Mouse (Mus musculus) heart, embryonic 15.5 days (tissue): ENCODE measurements at regions not wholly inside any gene's neighbourhood (a gene's known extent, or its start where the extent isn't known, plus 50 kb on each side); places are given as distances from the start of the nearest gene placed in this dataset.

Experiments
- ATAC-seq: fragments of 200-750 bp; cut with Nextera tagmentation; replicated peaks from 2 replicates; pipeline ENCODE4 v1.8.0; 2017; ENCODE audit warnings: low read depth, moderate TSS enrichment; ENCODE audit not compliant: insufficient number of reproducible peaks, insufficient read depth, low FRiP score
- H3K27ac ChIP-seq: fragments of 300-500 bp; sonication (generic); 2 replicates; pipeline ENCODE4 v1.5.1; 2015; ENCODE audit warnings: mild to moderate bottlenecking, inconsistent platforms
- H3K27me3 ChIP-seq: fragments of 300-500 bp; sonication (generic); 2 replicates; pipeline ENCODE4 v1.6.1; 2015; ENCODE audit warnings: inconsistent platforms
- H3K36me3 ChIP-seq: fragments of 300-500 bp; sonication (generic); 2 replicates; pipeline ENCODE4 v1.6.1; 2015; ENCODE audit warnings: mild to moderate bottlenecking, inconsistent platforms
- H3K4me1 ChIP-seq: fragments of 300-500 bp; sonication (generic); replicated peaks from 2 replicates; pipeline ENCODE4 v1.6.1; 2015; ENCODE audit warnings: inconsistent platforms
- H3K4me2 ChIP-seq: fragments of 300-500 bp; sonication (generic); 2 replicates; pipeline ENCODE4 v1.6.1; 2015; ENCODE audit warnings: inconsistent platforms, mild to moderate bottlenecking, moderate library complexity
- H3K4me3 ChIP-seq: fragments of 300-500 bp; sonication (generic); 2 replicates; pipeline ENCODE4 v1.5.1; 2015; ENCODE audit warnings: mild to moderate bottlenecking, inconsistent platforms
- H3K9ac ChIP-seq: fragments of 300-500 bp; sonication (generic); 2 replicates; pipeline ENCODE4 v1.6.1; 2015; ENCODE audit warnings: mild to moderate bottlenecking, inconsistent platforms
- H3K9me3 ChIP-seq: fragments of 300-500 bp; sonication (generic); replicated peaks from 2 replicates; pipeline ENCODE4 v1.6.1; 2016; ENCODE audit warnings: inconsistent platforms
- WGBS: fragments of 180-500 bp; shearing (Covaris S2); methylation state at CpG from one replicate; pipeline ENCODE4 v1.1.7; 2015; ENCODE audit warnings: mixed read lengths; 5-methylcytosine and 5-hydroxymethylcytosine counted together

DNA sequence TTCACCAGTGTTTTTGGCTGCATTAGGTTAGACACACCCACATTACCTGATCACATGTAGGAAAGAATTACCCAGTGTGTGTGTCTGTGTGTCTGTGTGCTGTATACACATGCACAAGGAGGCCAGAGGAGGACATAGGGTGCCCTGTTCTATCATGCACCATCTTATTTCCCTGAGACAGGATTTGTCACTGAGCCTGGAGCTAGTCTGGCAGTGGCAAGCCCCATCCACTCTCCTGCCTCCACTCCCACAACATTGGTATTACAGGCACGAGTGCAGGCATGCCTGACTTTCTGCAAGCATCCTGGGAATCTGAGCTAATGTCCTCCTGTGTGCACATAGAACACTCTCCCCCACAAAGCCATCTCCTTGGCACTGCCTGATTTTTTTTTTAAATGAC, 162.1 kb upstream of the Cops8 start:
- Histone ChIP-seq H3K36me3 (no peaks in the 10 kb centered on the region), H3K4me3 (no peak overlapping the region), H3K9ac (no peak overlapping the region), H3K4me1 (no peaks in the 10 kb centered on the region), H3K9me3 (no peaks in the 10 kb centered on the region), H3K27me3 (no peaks in the 10 kb centered on the region), H3K27ac (no peak overlapping the region), H3K4me2 (no peak overlapping the region)
- no peak for ATAC-seq
- 22% methylated on average over 1 of the region's 1 CpGs for WGBS

GRCm38 (mm10) chr1:90441134-90441868, 161.5 kb upstream of the Cops8 start:
- ATAC-seq = no peak
- WGBS = 65% methylated on average over 10 of the region's 10 CpGs

DNA sequence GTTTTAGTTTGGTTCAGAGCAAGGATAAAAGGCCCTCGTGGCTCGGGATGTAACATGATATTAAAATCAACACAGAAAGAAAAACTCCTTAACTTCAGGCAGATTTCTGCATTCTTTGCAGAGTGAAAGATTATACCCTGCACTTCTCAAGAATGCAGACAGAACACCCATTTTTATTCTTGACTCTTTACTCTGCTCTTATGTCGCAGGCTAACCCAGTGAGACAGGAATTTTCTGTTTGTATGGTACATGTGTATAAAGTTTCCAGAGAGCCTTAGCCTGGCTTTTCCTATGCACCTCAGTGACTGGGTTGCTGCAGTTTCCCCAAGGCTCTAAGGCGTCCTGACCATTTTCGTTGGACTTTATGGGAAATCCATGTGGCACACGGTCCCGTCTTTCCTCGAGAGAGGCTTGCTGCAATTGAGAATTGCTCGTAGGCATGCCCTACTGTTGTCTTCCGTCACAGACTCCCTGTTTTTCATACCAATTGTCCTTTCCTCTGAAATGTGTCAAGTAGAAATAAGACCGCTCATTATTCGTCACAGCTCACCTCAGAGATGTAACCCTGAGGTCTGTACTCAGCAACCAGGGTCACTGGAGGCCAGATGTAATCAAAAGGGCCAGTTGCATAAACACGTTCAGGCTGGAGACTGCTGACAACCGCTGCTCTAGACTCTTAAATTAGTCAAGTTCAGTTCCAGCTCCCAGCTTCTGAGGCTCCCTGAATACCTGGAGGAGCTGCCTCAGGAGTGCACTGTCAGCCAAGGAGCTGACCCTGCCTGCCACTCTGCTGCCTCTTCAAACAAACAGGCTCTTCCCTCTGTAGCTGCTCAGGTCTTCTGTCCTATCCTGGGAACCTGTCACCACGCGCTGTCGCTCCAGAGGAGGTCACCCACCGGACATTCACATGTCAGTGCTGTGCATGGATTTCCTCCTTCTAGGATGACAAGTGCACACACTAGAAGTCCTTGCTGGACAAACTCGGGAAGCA, 160.2 kb upstream of the Cops8 start:
- H3K36me3 ChIP-seq = no peaks in the 10 kb centered on the region
- no peaks in the 10 kb centered on the region for H3K27me3 ChIP-seq
- 57% methylated on average over 19 of the region's 19 CpGs for WGBS
- H3K4me1 ChIP-seq = no peaks in the 10 kb centered on the region
- H3K9me3 ChIP-seq = no peaks in the 10 kb centered on the region
- no peak overlapping the region for H3K27ac ChIP-seq
- no peak overlapping the region for H3K4me3 ChIP-seq
- ATAC-seq = no peak
- H3K9ac ChIP-seq = no peak overlapping the region
- no peak overlapping the region for H3K4me2 ChIP-seq

More at GRCm38 (mm10) chr1:90441134-90441868, 161.5 kb upstream of the Cops8 start:
- H3K4me3 ChIP-seq = no peak overlapping the region
- H3K9me3 ChIP-seq = no peaks in the 10 kb centered on the region
- no peak overlapping the region for H3K9ac ChIP-seq
- H3K27ac ChIP-seq = no peak overlapping the region
- no peaks in the 10 kb centered on the region for H3K4me1 ChIP-seq
- H3K36me3 ChIP-seq = no peaks in the 10 kb centered on the region
- no peaks in the 10 kb centered on the region for H3K27me3 ChIP-seq
- no peak overlapping the region for H3K4me2 ChIP-seq

GRCm38 (mm10) chr1:90449571-90450226, 153.1 kb upstream of the Cops8 start:
- no peak for ATAC-seq
- H3K4me3 ChIP-seq = no peak overlapping the region
- 53% methylated on average over 7 of the region's 7 CpGs for WGBS
- H3K9me3 ChIP-seq = no peaks in the 10 kb centered on the region
- H3K36me3 ChIP-seq = no peaks in the 10 kb centered on the region
- H3K4me1 ChIP-seq = no peaks in the 10 kb centered on the region
- H3K27me3 ChIP-seq = no peaks in the 10 kb centered on the region
- no peak overlapping the region for H3K9ac ChIP-seq
- H3K4me2 ChIP-seq = no peak overlapping the region
- no peak overlapping the region for H3K27ac ChIP-seq

DNA sequence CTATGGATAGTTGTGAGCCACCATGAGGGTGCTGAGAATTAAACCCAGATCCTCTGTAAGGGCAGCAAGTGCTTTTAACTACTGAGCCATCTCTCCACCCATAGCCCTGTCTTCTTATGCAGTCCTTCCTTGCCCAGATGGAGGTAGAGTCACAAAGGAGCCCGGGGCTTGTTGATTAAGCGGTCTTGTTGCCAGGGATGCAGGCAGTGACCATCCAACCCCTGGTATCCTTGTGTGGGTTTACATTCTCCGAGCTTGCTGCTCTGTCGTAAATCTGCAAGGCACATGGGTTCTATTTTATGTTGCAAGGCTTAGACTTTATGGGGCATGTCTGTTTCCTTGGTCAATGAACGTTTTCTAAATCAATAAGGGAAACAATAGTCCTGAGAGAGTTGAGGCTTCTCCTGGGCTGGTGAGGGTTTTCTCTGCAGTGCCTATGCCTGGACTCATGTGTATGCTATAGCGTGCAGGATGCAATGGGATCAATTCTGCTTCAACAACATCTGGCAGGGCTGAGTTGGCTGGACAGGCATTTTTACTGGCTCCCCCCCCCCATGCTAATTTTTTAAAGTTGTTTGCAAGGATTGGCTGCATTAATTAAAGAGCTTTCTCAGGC, 150.7 kb upstream of the Cops8 start:
- Histone ChIP-seq H3K27ac (no peak overlapping the region), H3K9me3 (no peaks in the 10 kb centered on the region), H3K36me3 (no peaks in the 10 kb centered on the region), H3K4me3 (no peak overlapping the region), H3K27me3 (no peaks in the 10 kb centered on the region), H3K9ac (no peak overlapping the region), H3K4me2 (no peak overlapping the region), H3K4me1 (peaks cover under 1% of the 10 kb centered on the region; the same call in 1 of the 2 replicates)
- WGBS = 80% methylated on average over 6 of the region's 6 CpGs
- no peak for ATAC-seq

- H3K27me3 ChIP-seq = no peaks in the 10 kb centered on the region
- no peak overlapping the region for H3K4me3 ChIP-seq
- WGBS = 52% methylated on average over 7 of the region's 7 CpGs
- H3K4me2 ChIP-seq = no peak overlapping the region
- H3K36me3 ChIP-seq = no peaks in the 10 kb centered on the region
- no peaks in the 10 kb centered on the region for H3K9me3 ChIP-seq
- peaks cover 6% of the 10 kb centered on the region for H3K4me1 ChIP-seq
- 0 out of 2 replicates have a peak overlapping the region, but pooled peaks have one; percentile 29 for H3K27ac ChIP-seq
- no peak overlapping the region for H3K9ac ChIP-seq
- ATAC-seq = no peak
Observed at GRCm38 (mm10) chr1:90454263-90454662, 148.5 kb upstream of the Cops8 start.

DNA sequence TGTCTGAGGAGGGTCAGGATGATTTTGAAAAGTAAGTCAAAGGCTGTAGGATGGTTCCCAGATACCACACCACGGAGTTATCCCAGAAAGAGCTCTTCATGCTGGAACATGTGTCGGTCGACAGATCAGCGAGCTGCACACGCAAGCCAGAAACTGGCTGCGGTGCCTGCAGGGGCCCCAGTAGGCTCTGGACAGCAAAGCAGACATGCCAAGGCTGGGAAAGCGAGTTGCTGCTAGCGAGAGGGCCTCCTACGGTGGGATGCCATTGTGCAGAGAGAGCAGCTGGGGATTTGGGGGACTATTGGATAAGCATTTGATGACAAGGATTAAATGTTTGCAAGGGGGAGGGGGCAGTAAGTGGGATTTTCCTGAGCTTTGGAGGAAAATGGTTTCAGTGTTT, 145.4 kb upstream of the Cops8 start:
- ATAC-seq = no peak
- Histone ChIP-seq H3K27ac (no peak overlapping the region), H3K36me3 (no peaks in the 10 kb centered on the region), H3K9me3 (no peaks in the 10 kb centered on the region), H3K27me3 (no peaks in the 10 kb centered on the region), H3K9ac (no peak overlapping the region), H3K4me3 (no peak overlapping the region), H3K4me1 (peaks cover 6% of the 10 kb centered on the region), H3K4me2 (peak overlapping the region; percentile 28; the same call in 1 of the 2 replicates)
- 17% methylated on average over 9 of the region's 9 CpGs for WGBS

- Histone ChIP-seq H3K4me3 (no peak overlapping the region), H3K27ac (no peak overlapping the region), H3K4me2 (no peak overlapping the region), H3K9me3 (no peaks in the 10 kb centered on the region), H3K36me3 (no peaks in the 10 kb centered on the region), H3K27me3 (no peaks in the 10 kb centered on the region), H3K9ac (no peak overlapping the region), H3K4me1 (peaks cover 6% of the 10 kb centered on the region)
- 79% methylated on average over 8 of the region's 8 CpGs for WGBS
- ATAC-seq = no peak
Observed at GRCm38 (mm10) chr1:90458176-90458575, 144.6 kb upstream of the Cops8 start.

- WGBS = 78% methylated on average over 1 of the region's 1 CpGs
- H3K4me3 ChIP-seq = no peak overlapping the region
- H3K27ac ChIP-seq = no peak overlapping the region
- H3K27me3 ChIP-seq = no peaks in the 10 kb centered on the region
- H3K4me1 ChIP-seq = peaks cover 9% of the 10 kb centered on the region
- H3K36me3 ChIP-seq = no peaks in the 10 kb centered on the region
- ATAC-seq = no peak
- no peaks in the 10 kb centered on the region for H3K9me3 ChIP-seq
- H3K4me2 ChIP-seq = no peak overlapping the region
- no peak overlapping the region for H3K9ac ChIP-seq
Observed at GRCm38 (mm10) chr1:90461699-90462098, 141.1 kb upstream of the Cops8 start.

GRCm38 (mm10) chr1:90463302-90463701, 139.5 kb upstream of the Cops8 start:
- Histone ChIP-seq H3K4me2 (no peak overlapping the region), H3K9me3 (no peaks in the 10 kb centered on the region), H3K27me3 (no peaks in the 10 kb centered on the region), H3K36me3 (no peaks in the 10 kb centered on the region), H3K4me3 (no peak overlapping the region), H3K27ac (no peak overlapping the region), H3K4me1 (peaks cover 3% of the 10 kb centered on the region; the same call in 1 of the 2 replicates), H3K9ac (no peak overlapping the region)
- ATAC-seq = no peak
- WGBS = 61% methylated on average over 6 of the region's 6 CpGs

GRCm38 (mm10) chr1:90467646-90468045, 135.1 kb upstream of the Cops8 start:
- no peak for ATAC-seq
- WGBS = 79% methylated on average over 9 of the region's 9 CpGs

More at GRCm38 (mm10) chr1:90467646-90468045, 135.1 kb upstream of the Cops8 start:
- no peaks in the 10 kb centered on the region for H3K9me3 ChIP-seq
- no peaks in the 10 kb centered on the region for H3K27me3 ChIP-seq
- no peak overlapping the region for H3K9ac ChIP-seq
- no peaks in the 10 kb centered on the region for H3K36me3 ChIP-seq
- no peak overlapping the region for H3K4me2 ChIP-seq
- H3K27ac ChIP-seq = no peak overlapping the region
- no peak overlapping the region for H3K4me3 ChIP-seq
- peaks cover 3% of the 10 kb centered on the region; the same call in 1 of the 2 replicates for H3K4me1 ChIP-seq
